Mouse (Mus musculus) stomach, embryonic 14.5 days (tissue): ENCODE measurements around the gene Vmn1r169. TPM values are rescaled to one million over a fixed set of nuclear protein-coding genes. Genes with fewer than 3 reads are reported as not detected.
"Not testable (repeated sequence)": the region's sequence is repeated elsewhere in the genome, so short reads cannot be mapped to it uniquely, and the experiment has no call there.

Experiments
- ATAC-seq: fragments of 200-750 bp; cut with Nextera tagmentation; 2 replicates; pipeline ENCODE4 v1.8.0; 2017; ENCODE audit warnings: low read depth, moderate TSS enrichment; ENCODE audit not compliant: insufficient number of reproducible peaks, insufficient read depth, low FRiP score
- H3K27ac ChIP-seq: fragments of 300-500 bp; sonication (generic); 2 replicates; pipeline ENCODE4 v1.5.1; 2014; ENCODE audit warnings: mild to moderate bottlenecking, low read length, moderate library complexity, mixed read lengths
- H3K27me3 ChIP-seq: fragments of 300-500 bp; sonication (generic); 2 replicates; pipeline ENCODE4 v1.6.1; 2014; ENCODE audit warnings: low read length, control low read depth, mixed read lengths; ENCODE audit not compliant: control insufficient read depth, insufficient read depth
- H3K36me3 ChIP-seq: fragments of 300-500 bp; sonication (generic); 2 replicates; pipeline ENCODE4 v1.6.1; 2014; ENCODE audit warnings: mild to moderate bottlenecking, control low read depth, low read length, moderate library complexity, mixed read lengths; ENCODE audit not compliant: control insufficient read depth, insufficient read depth
- H3K4me1 ChIP-seq: fragments of 300-500 bp; sonication (generic); 2 replicates; pipeline ENCODE4 v1.6.1; 2014; ENCODE audit warnings: low read length, control low read depth, mixed read lengths; ENCODE audit not compliant: control insufficient read depth, insufficient read depth
- H3K4me2 ChIP-seq: fragments of 300-500 bp; sonication (generic); replicated peaks from 2 replicates; pipeline ENCODE4 v1.6.1; 2014; ENCODE audit warnings: low read depth, low read length, control low read depth
- H3K4me3 ChIP-seq: fragments of 300-500 bp; sonication (generic); 2 replicates; pipeline ENCODE4 v1.5.1; 2014; ENCODE audit warnings: low read depth, low read length, control low read depth
- H3K9ac ChIP-seq: fragments of 300-500 bp; sonication (generic); replicated peaks from 2 replicates; pipeline ENCODE4 v1.6.1; 2014; ENCODE audit warnings: low read depth, mild to moderate bottlenecking, control low read depth, low read length, moderate library complexity, mixed read lengths
- H3K9me3 ChIP-seq: fragments of 300-500 bp; sonication (generic); 2 replicates; pipeline ENCODE4 v1.6.1; 2016; ENCODE audit warnings: low read depth, low read length, control low read depth; ENCODE audit not compliant: control insufficient read depth
- WGBS: fragments of 180-500 bp; shearing (Covaris S2); extraction: QIAGEN DNeasy Blood & Tissue Kit; methylation state at CpG from one replicate; pipeline ENCODE4 v1.1.7; 2014; 5-methylcytosine and 5-hydroxymethylcytosine counted together
- polyA plus RNA-seq: library from polyadenylated mRNA; unstranded; fragments of >200 nt; fragmentation: Nextera tagmentation; extraction: Ambion mirVana; gene quantifications from 2 replicates; pipeline ENCODE4 v1.2.1, GENCODE M21; 2014

The Vmn1r169 gene
- polyA plus RNA-seq = not detected in 2 replicates

DNA sequence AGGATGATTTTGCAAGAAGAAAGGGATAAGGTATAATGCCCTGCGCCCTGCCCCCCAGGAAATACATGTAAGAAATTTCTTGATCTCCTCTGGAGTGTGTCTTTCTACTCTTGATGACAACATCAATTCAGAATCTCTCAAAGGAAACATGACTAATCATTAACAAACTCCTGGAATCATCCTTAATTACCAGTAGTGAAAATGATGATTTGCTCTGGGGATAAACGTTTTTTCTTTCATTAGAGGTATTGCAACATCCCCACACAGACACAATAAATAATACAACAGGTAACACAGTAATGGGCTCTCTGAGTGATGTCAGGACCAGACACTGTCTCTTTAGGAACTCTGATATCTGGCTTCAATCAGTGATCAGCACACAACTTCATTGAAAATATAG is at the start of gene Vmn1r169:
TSS of gene Vmn1r169 (plus strand) at position 301 of the 400 bp plus-strand sequence.
- H3K9ac ChIP-seq, H3K27me3 ChIP-seq, H3K36me3 ChIP-seq, H3K27ac ChIP-seq, H3K4me3 ChIP-seq, ATAC-seq, H3K9me3 ChIP-seq, H3K4me1 ChIP-seq, H3K4me2 ChIP-seq: not testable (repeated sequence)
- WGBS = 86% methylated on average over 1 of the region's 2 CpGs

GRCm38 (mm10) chr7:23539432-23539831 is 35.9 kb upstream of the Vmn1r169 start, which contains the start of gene Vmn1r168:
Gene Vmn1r168, plus strand, starts transcription at chr7:23539732.
- H3K4me1 ChIP-seq, H3K4me2 ChIP-seq, H3K9ac ChIP-seq, H3K36me3 ChIP-seq, H3K9me3 ChIP-seq, H3K27ac ChIP-seq, H3K4me3 ChIP-seq, H3K27me3 ChIP-seq, ATAC-seq: not testable (repeated sequence)
- no CpG with 5 or more reads among the region's 1 CpGs for WGBS

DNA sequence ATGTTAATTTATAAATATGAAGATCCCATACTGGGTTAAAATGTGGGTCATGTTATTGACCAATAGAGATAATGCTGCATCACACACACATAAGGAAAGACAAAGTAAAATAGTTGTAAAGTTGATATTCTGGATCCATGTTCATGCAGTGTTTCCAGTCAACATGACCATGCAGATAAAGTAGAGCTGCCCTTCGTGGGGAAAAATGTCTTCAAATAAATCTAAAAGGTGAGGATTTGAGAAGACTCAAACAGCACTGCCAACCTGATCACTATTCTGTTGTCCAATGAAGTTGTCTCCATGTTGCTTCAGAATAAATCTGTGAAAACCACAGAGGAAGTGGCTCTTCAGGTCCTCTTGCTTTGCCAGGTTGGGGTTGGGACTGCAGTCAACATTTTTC is 30.5 kb downstream of the Vmn1r169 start, which contains the start of gene Vmn1r170:
TSS of gene Vmn1r170 (plus strand) at position 301 of the 400 bp plus-strand sequence.
- not testable (repeated sequence) for H3K4me3 ChIP-seq, ATAC-seq

More for the DNA sequence above, 30.5 kb downstream of the Vmn1r169 start, which contains the start of gene Vmn1r170:
- H3K27me3 ChIP-seq, H3K4me1 ChIP-seq, H3K9me3 ChIP-seq, H3K4me2 ChIP-seq, H3K36me3 ChIP-seq, H3K27ac ChIP-seq, H3K9ac ChIP-seq: not testable (repeated sequence)
- WGBS = 33% methylated on average over 1 of the region's 1 CpGs

Other genes with a start within 250 kb of the Vmn1r169 start
- not detected in 2 replicates for gene Nlrp5, start 189.6 kb upstream of the Vmn1r169 start, polyA plus RNA-seq
- gene Vmn1r167, start 68.3 kb upstream of the Vmn1r169 start, polyA plus RNA-seq = not detected in 2 replicates
- gene Vmn1r168, start 35.8 kb upstream of the Vmn1r169 start, polyA plus RNA-seq = not detected in 2 replicates
- not detected in 2 replicates for gene Vmn1r170, start 30.6 kb downstream of the Vmn1r169 start, polyA plus RNA-seq
- gene Vmn1r171, start 55.2 kb downstream of the Vmn1r169 start, polyA plus RNA-seq = not detected in 2 replicates
- not detected in 2 replicates for gene Vmn1r172, start 82.8 kb downstream of the Vmn1r169 start, polyA plus RNA-seq
- gene Vmn1r173, start 125.2 kb downstream of the Vmn1r169 start, polyA plus RNA-seq = not detected in 2 replicates
- not detected in 2 replicates for gene Vmn1r174, start 176.7 kb downstream of the Vmn1r169 start, polyA plus RNA-seq
- not detected in 2 replicates for gene Vmn1r175, start 235.1 kb downstream of the Vmn1r169 start, polyA plus RNA-seq